Mouse (Mus musculus) right cerebral cortex, adult 18-20 months (tissue): ENCODE measurements at regions not wholly inside any gene's neighbourhood (a gene's known extent, or its start where the extent isn't known, plus 50 kb on each side); places are given as distances from the start of the nearest gene placed in this dataset.

Source experiments
- DNase-seq: peaks from one replicate; pipeline ENCODE4 v3.0.0; 2022; ENCODE audit warnings: mixed read lengths

GRCm38 (mm10) chr2:169234368-169235070 lies 279.1 kb upstream of the Zfp64 start:
- no peak for DNase-seq

GRCm38 (mm10) chr2:169233151-169234123 lies 278.1 kb upstream of the Zfp64 start:
- no peak for DNase-seq

- DNase-seq: peak; percentile 13
These were observed 266.9 kb upstream of the Zfp64 start for GRCm38 (mm10) chr2:169222264-169222663.

- DNase-seq: no peak
These were observed 265.8 kb upstream of the Zfp64 start for GRCm38 (mm10) chr2:169221141-169221540.

- DNase-seq: no peak
These were observed 260.2 kb upstream of the Zfp64 start for GRCm38 (mm10) chr2:169215546-169216043.

- DNase-seq: no peak
These were observed 259.0 kb upstream of the Zfp64 start for GRCm38 (mm10) chr2:169214396-169214795.

GRCm38 (mm10) chr2:169213314-169213713 lies 257.9 kb upstream of the Zfp64 start:
- DNase-seq: no peak

GRCm38 (mm10) chr2:169212676-169213257 lies 257.4 kb upstream of the Zfp64 start:
- DNase-seq: no peak

- no peak for DNase-seq
These were observed 248.9 kb upstream of the Zfp64 start for GRCm38 (mm10) chr2:169204254-169204752.

- DNase-seq: no peak
These were observed 236.6 kb upstream of the Zfp64 start for GRCm38 (mm10) chr2:169191974-169192373.

- DNase-seq: no peak
These were observed 236.1 kb upstream of the Zfp64 start for GRCm38 (mm10) chr2:169191465-169191864.

- no peak for DNase-seq
These were observed 222.2 kb upstream of the Zfp64 start for GRCm38 (mm10) chr2:169177565-169177964.

GRCm38 (mm10) chr2:169168795-169169194 lies 213.4 kb upstream of the Zfp64 start:
- DNase-seq: no peak

- DNase-seq: no peak
These were observed 213.0 kb upstream of the Zfp64 start for GRCm38 (mm10) chr2:169168376-169168775.

GRCm38 (mm10) chr2:169161651-169162050 lies 206.3 kb upstream of the Zfp64 start:
- no peak for DNase-seq

- DNase-seq: no peak
These were observed 203.4 kb upstream of the Zfp64 start for GRCm38 (mm10) chr2:169158760-169159159.

GRCm38 (mm10) chr2:169158005-169158673 lies 202.8 kb upstream of the Zfp64 start:
- no peak for DNase-seq

- no peak for DNase-seq
These were observed 201.5 kb upstream of the Zfp64 start for GRCm38 (mm10) chr2:169156908-169157307.

GRCm38 (mm10) chr2:169154881-169155280 lies 199.5 kb upstream of the Zfp64 start:
- DNase-seq: no peak

- peak; percentile 21 for DNase-seq
These were observed 192.3 kb upstream of the Zfp64 start for GRCm38 (mm10) chr2:169147655-169148054.

GRCm38 (mm10) chr2:169142224-169142623 lies 186.8 kb upstream of the Zfp64 start:
- DNase-seq: no peak

- no peak for DNase-seq
These were observed 178.5 kb upstream of the Zfp64 start for GRCm38 (mm10) chr2:169133855-169134254.
